Mouse (Mus musculus) cortical plate, adult 2 months (tissue): ENCODE measurements around the gene Hspa12b.

Source experiments
- CTCF ChIP-seq: fragments of 200-500 bp; IDR thresholded peaks from 2 replicates; pipeline ENCODE4 v1.5.1; 2011; ENCODE audit warnings: mild to moderate bottlenecking, control low read depth, low read length; ENCODE audit not compliant: insufficient read depth; ENCODE audit errors: extremely low read depth
- POLR2A ChIP-seq: fragments of 200-500 bp; IDR thresholded peaks from 2 replicates; pipeline ENCODE4 v1.6.1; 2011; ENCODE audit warnings: mild to moderate bottlenecking, low read length, control low read depth; ENCODE audit not compliant: insufficient read depth; ENCODE audit errors: extremely low read depth

- TF ChIP-seq CTCF (no peak), POLR2A (no peak)
These were observed 5.2 kb downstream of the Hspa12b start for GRCm38 (mm10) chr2:131132111-131132888.
